In genomic region chrX:167357415-167357814, GRCm38 (mm10) we compare ENCODE assay signal across 9 mouse cellular contexts. TPM values are rescaled to one million over a fixed set of nuclear protein-coding genes. Genes with fewer than 3 reads are reported as not detected.
DNase-seq lines count a peak whose midpoint lies in the region; ATAC-seq and TF ChIP-seq lines count a peak whose summit lies in the region.
"Had no signal": no experiment of that assay in that cellular context is flagged by ENCODE, and none has a peak within 500 bp of the region (broad histone marks: within the 10 kb centered on the region; RNA-seq: fewer than 3 reads in every experiment).

No protein-coding gene starts in this region.

- no peak overlapping the region for H3K4me2 ChIP-seq in midbrain, postnatal 0 days (ENCODE audit: low read depth, low read length, poor library complexity, severe bottlenecking)
- no peak overlapping the region for H3K4me2 ChIP-seq in midbrain, embryonic 15.5 days
- no peak overlapping the region for H3K4me2 ChIP-seq in forebrain, embryonic 11.5 days (ENCODE audit: low read depth, low read length, severe bottlenecking)

- no peak overlapping the region for H3K27ac ChIP-seq in midbrain, postnatal 0 days (ENCODE audit: low read depth, low read length)
- H3K27ac ChIP-seq in midbrain, embryonic 15.5 days, result no peak overlapping the region
- no peak overlapping the region for H3K27ac ChIP-seq in forebrain, embryonic 11.5 days (ENCODE audit: low read depth, low read length)

- H3K27me3 ChIP-seq in midbrain, postnatal 0 days (ENCODE audit: insufficient read depth, low read length), result peaks cover 5% of the 10 kb centered on the region; the same call in 1 of the 2 replicates
- H3K27me3 ChIP-seq in midbrain, embryonic 15.5 days (replicated peaks), result peaks cover 6% of the 10 kb centered on the region; the same call in 1 of the 2 replicates
- H3K27me3 ChIP-seq in forebrain, embryonic 11.5 days (ENCODE audit: control insufficient read depth, insufficient read depth, low read length), result peaks cover 3% of the 10 kb centered on the region; the same call in 1 of the 2 replicates

- peak; percentile 36 for TF ChIP-seq CTCF in midbrain, postnatal 0 days (IDR thresholded peaks at IDR 0.05)

- H3K9me3 ChIP-seq in midbrain, postnatal 0 days (ENCODE audit: low read length), result no peaks in the 10 kb centered on the region
- no peaks in the 10 kb centered on the region for H3K9me3 ChIP-seq in midbrain, embryonic 15.5 days
- no peaks in the 10 kb centered on the region for H3K9me3 ChIP-seq in forebrain, embryonic 11.5 days (ENCODE audit: control insufficient read depth, low read length)

- DNase-seq in heart, postnatal 4 days, result peak; percentile 7
- DNase-seq in heart, postnatal 25 days (ENCODE audit: low spot score), result no peak
- DNase-seq in midbrain, postnatal 0 days (ENCODE audit: low spot score), result peak; percentile 13
- peak; percentile 41 for DNase-seq in adipocyte (ENCODE audit: low spot score)
- peak; percentile 2 for DNase-seq in retina, postnatal 1 day
- DNase-seq in forebrain, embryonic 11.5 days (ENCODE audit: low spot score), result no peak
- no peak for DNase-seq in cerebellum, adult 8-10 months
- DNase-seq: cerebellum, adult 18-20 months had no signal

- no peak for ATAC-seq in midbrain, postnatal 0 days (ENCODE audit: low FRiP score)
- ATAC-seq in midbrain, embryonic 15.5 days (replicated peaks), result no peak
- no peak for ATAC-seq in forebrain, embryonic 11.5 days (replicated peaks; ENCODE audit: low FRiP score)

- no peaks in the 10 kb centered on the region for H3K36me3 ChIP-seq in midbrain, postnatal 0 days (ENCODE audit: insufficient read depth, low read length)
- H3K36me3 ChIP-seq in midbrain, embryonic 15.5 days (replicated peaks), result no peaks in the 10 kb centered on the region
- no peaks in the 10 kb centered on the region for H3K36me3 ChIP-seq in forebrain, embryonic 11.5 days (ENCODE audit: control insufficient read depth, insufficient read depth, low read length)

- intact Hi-C loops in heart, postnatal 25 days (cut with DNase I), result loop anchor here (5.0 kb wide), 1 partner anchor 65 kb away; no protein-coding TSS in a partner anchor

- no peaks in the 10 kb centered on the region for H3K4me1 ChIP-seq in midbrain, postnatal 0 days (ENCODE audit: insufficient read depth, low read length)
- no peaks in the 10 kb centered on the region for H3K4me1 ChIP-seq in midbrain, embryonic 15.5 days
- no peaks in the 10 kb centered on the region for H3K4me1 ChIP-seq in forebrain, embryonic 11.5 days (replicated peaks; ENCODE audit: control insufficient read depth, insufficient read depth, low read length)

- H3K9ac ChIP-seq in midbrain, postnatal 0 days (replicated peaks; ENCODE audit: low read length, poor library complexity, severe bottlenecking), result no peak overlapping the region
- H3K9ac ChIP-seq in midbrain, embryonic 15.5 days, result no peak overlapping the region
- no peak overlapping the region for H3K9ac ChIP-seq in forebrain, embryonic 11.5 days (ENCODE audit: low read length)

- no peak overlapping the region for H3K4me3 ChIP-seq in midbrain, postnatal 0 days (ENCODE audit: low read depth, low read length)
- H3K4me3 ChIP-seq in midbrain, embryonic 15.5 days, result no peak overlapping the region
- H3K4me3 ChIP-seq in forebrain, embryonic 11.5 days (ENCODE audit: low read depth, low read length), result no peak overlapping the region

- WGBS in midbrain, postnatal 0 days, result 72% methylated on average over 2 of the region's 2 CpGs
- WGBS in midbrain, embryonic 15.5 days, result 79% methylated on average over 2 of the region's 2 CpGs
- WGBS in forebrain, embryonic 11.5 days, result 79% methylated on average over 2 of the region's 2 CpGs

RNA-seq across cellular contexts. Expression of gene Prps2, which starts 25.1 kb away (rescaled TPM):
- total RNA-seq in heart, postnatal 4 days (2021), result 10 to 100 TPM; 24.9 to 29.2 TPM
- 1 to 10 TPM; 9.5 to 9.9 TPM for total RNA-seq in heart, postnatal 25 days (2021)
- total RNA-seq in midbrain, postnatal 0 days (2014; rRNA removed), result 9.7 and 10.1 TPM in 2 replicates
- 6.4 and 7.2 TPM in 2 replicates for polyA plus RNA-seq in midbrain, postnatal 0 days (2015; fragmentation: Nextera tagmentation; extraction: Ambion mirVana)
- polyA plus RNA-seq in midbrain, embryonic 15.5 days (2015; fragmentation: Nextera tagmentation; extraction: Ambion mirVana), result 6.9 and 7.0 TPM in 2 replicates
- 21.4 and 25.9 TPM in 2 replicates for polyA plus RNA-seq in forebrain, embryonic 11.5 days (2014; fragmentation: Nextera tagmentation; extraction: Ambion mirVana)

RNA-seq across cellular contexts. Expression of gene Tlr7, which starts 27.1 kb away (rescaled TPM):
- under 1 TPM; 0.83 to 0.99 TPM for total RNA-seq in heart, postnatal 4 days (2021)
- 1 to 10 TPM; 1.7 to 1.8 TPM for total RNA-seq in heart, postnatal 25 days (2021)
- 1.3 TPM in 2 replicates for total RNA-seq in midbrain, postnatal 0 days (2014; rRNA removed)
- polyA plus RNA-seq in midbrain, postnatal 0 days (2015; fragmentation: Nextera tagmentation; extraction: Ambion mirVana), result 0.92 and 1.0 TPM in 2 replicates
- polyA plus RNA-seq in midbrain, embryonic 15.5 days (2015; fragmentation: Nextera tagmentation; extraction: Ambion mirVana), result 0.22 and 0.41 TPM in 2 replicates
- 0.47 and 0.88 TPM in 2 replicates for polyA plus RNA-seq in forebrain, embryonic 11.5 days (2014; fragmentation: Nextera tagmentation; extraction: Ambion mirVana)

Comparison
In these comparisons a context has a peak if more than half of its experiments do, and no peak if none do; other contexts are left out.
1. DNase-seq: peak in heart, postnatal 4 days (single experiment), midbrain, postnatal 0 days (single experiment), adipocyte (single experiment) and retina, postnatal 1 day (single experiment); none in heart, postnatal 25 days (single experiment), forebrain, embryonic 11.5 days (single experiment) and cerebellum, adult 8-10 months (single experiment).